Mouse (Mus musculus) limb, embryonic 15.5 days (tissue): ENCODE data around the gene Rita1. TPM values are rescaled to one million over a fixed set of nuclear protein-coding genes. Genes with fewer than 3 reads are reported as not detected.

Source experiments
- ATAC-seq: fragments of 200-750 bp; cut with Nextera tagmentation; 2 replicates; pipeline ENCODE4 v1.8.0; 2017; ENCODE audit warnings: low read depth, moderate TSS enrichment; ENCODE audit not compliant: insufficient number of reproducible peaks, low FRiP score, low TSS enrichment
- H3K27ac ChIP-seq: fragments of 300-500 bp; sonication (generic); 2 replicates; pipeline ENCODE4 v1.5.1; 2015; ENCODE audit warnings: moderate library complexity, mild to moderate bottlenecking, inconsistent platforms
- H3K27me3 ChIP-seq: fragments of 300-500 bp; sonication (generic); 2 replicates; pipeline ENCODE4 v1.6.1; 2015; ENCODE audit warnings: inconsistent platforms
- H3K36me3 ChIP-seq: fragments of 300-500 bp; sonication (generic); 2 replicates; pipeline ENCODE4 v1.6.1; 2015; ENCODE audit warnings: inconsistent platforms
- H3K4me1 ChIP-seq: fragments of 300-500 bp; sonication (generic); 2 replicates; pipeline ENCODE4 v1.6.1; 2015; ENCODE audit warnings: inconsistent platforms
- H3K4me2 ChIP-seq: fragments of 300-500 bp; sonication (generic); 2 replicates; pipeline ENCODE4 v1.6.1; 2015; ENCODE audit warnings: mild to moderate bottlenecking, inconsistent platforms
- H3K4me3 ChIP-seq: fragments of 300-500 bp; sonication (generic); 2 replicates; pipeline ENCODE4 v1.5.1; 2015; ENCODE audit warnings: mild to moderate bottlenecking, inconsistent platforms
- H3K9ac ChIP-seq: fragments of 300-500 bp; sonication (generic); 2 replicates; pipeline ENCODE4 v1.6.1; 2015; ENCODE audit warnings: inconsistent platforms
- H3K9me3 ChIP-seq: fragments of 300-500 bp; sonication (generic); 2 replicates; pipeline ENCODE4 v1.6.1; 2016; ENCODE audit warnings: inconsistent platforms
- WGBS: fragments of 180-500 bp; shearing (Covaris S2); methylation state at CpG from one replicate; pipeline ENCODE4 v1.1.7; 2015; 5-methylcytosine and 5-hydroxymethylcytosine counted together
- polyA plus RNA-seq: library from polyadenylated mRNA; unstranded; fragments of >200 nt; fragmentation: Nextera tagmentation; extraction: Ambion mirVana; gene quantifications from 2 replicates; pipeline ENCODE4 v1.2.1, GENCODE M21; 2015

The Rita1 gene
- polyA plus RNA-seq, 1 experiment from 2014 or later: 13.8 TPM

DNA sequence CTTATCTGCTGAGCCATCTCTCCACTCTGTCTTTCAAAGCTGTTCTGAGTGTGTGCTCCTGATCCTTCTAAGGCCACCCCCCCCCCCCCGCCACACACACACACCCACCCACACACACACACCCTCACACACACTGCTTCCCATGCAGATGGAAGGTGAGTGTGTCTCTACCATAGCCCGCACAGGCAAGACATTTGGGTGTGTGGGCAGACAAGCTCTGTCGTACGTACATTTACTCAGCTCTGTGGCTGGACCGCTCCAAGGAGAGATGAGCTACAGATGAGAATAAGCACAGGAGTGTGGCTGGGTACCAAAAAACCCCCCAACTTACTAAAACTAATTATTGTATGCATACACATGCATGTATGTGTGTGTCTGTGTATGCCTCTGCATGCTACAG lies 61.7 kb downstream of the Rita1 start:
- ATAC-seq: no peak
- no peak overlapping the region for H3K4me2 ChIP-seq
- H3K9ac ChIP-seq: no peak overlapping the region
- no peak overlapping the region for H3K27ac ChIP-seq
- no peaks in the 10 kb centered on the region for H3K27me3 ChIP-seq
- H3K9me3 ChIP-seq: no peaks in the 10 kb centered on the region
- no peak overlapping the region for H3K4me3 ChIP-seq
- H3K36me3 ChIP-seq: peaks cover 71% of the 10 kb centered on the region
- 100% methylated on average over 5 of the region's 5 CpGs for WGBS
- no peaks in the 10 kb centered on the region for H3K4me1 ChIP-seq

DNA sequence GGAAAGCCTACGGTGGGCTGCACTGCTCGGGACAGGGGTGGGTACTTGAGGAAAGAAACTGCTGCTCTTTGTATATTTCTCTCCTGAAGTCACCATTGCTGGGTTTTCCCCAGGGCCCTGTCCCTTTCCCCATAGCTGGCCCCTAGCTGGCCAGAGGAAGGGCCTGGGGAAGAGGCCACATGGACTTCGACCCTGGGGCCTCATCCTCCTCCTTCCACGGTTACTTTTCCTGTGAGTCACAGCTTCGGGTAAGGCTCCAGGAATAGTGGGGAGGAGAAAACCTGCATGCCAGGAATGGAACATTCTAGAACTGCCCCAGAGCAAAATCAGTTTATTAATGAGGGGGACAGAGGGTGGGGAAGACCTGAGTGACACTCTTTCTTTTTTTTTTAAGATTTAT lies 62.3 kb downstream of the Rita1 start:
- Histone ChIP-seq H3K9me3 (no peaks in the 10 kb centered on the region), H3K27me3 (no peaks in the 10 kb centered on the region), H3K36me3 (peaks cover 68% of the 10 kb centered on the region), H3K4me3 (no peak overlapping the region), H3K4me1 (no peaks in the 10 kb centered on the region), H3K4me2 (no peak overlapping the region), H3K9ac (no peak overlapping the region), H3K27ac (no peak overlapping the region)
- 84% methylated on average over 5 of the region's 5 CpGs for WGBS
- no peak for ATAC-seq

DNA sequence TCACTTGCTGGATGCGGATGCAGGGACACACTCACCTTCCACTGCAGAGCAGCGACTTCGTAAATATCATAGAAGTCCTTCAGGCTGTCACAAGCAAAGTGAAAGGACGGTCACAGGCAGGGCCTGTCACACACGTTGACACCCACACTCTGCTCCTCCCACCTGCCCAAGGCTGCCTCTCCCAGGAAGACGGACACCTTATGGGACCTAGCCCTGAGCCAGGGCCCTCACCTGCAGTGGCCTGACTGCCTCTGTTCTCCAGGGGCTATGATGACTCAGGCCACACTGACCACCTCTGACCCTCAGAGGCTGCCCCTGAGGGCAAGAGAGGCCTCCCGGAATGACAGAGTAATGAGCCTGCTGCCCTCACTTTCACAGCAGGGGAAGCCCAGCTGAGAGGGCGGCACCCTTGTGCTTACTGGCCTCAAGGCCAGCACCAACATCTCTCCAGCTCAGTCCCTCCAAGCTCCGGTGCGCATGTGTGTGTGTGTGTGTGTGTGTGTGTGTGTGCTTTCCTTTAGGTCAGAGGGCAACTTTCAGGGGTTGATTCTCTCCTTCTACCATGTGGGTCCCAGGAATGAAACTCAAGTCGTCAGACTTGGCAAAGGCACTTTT lies 64.0 kb downstream of the Rita1 start:
- Histone ChIP-seq H3K9ac (no peak overlapping the region), H3K9me3 (no peaks in the 10 kb centered on the region), H3K4me3 (no peak overlapping the region), H3K27me3 (no peaks in the 10 kb centered on the region), H3K36me3 (peaks cover 65% of the 10 kb centered on the region), H3K4me2 (no peak overlapping the region), H3K4me1 (no peaks in the 10 kb centered on the region), H3K27ac (no peak overlapping the region)
- no peak for ATAC-seq
- WGBS: 69% methylated on average over 11 of the region's 11 CpGs

Other genes with a start within 250 kb of the Rita1 start
- not detected in 2 replicates for gene Lhx5, start 180.9 kb downstream of the Rita1 start, polyA plus RNA-seq
- gene Sdsl, start 139.8 kb downstream of the Rita1 start, polyA plus RNA-seq: 0.57 and 0.95 TPM in 2 replicates
- 0.24 TPM in 1 of 2 replicates, not detected in the other for gene Sds, start 136.1 kb downstream of the Rita1 start, polyA plus RNA-seq
- gene Plbd2, start 109.0 kb downstream of the Rita1 start, polyA plus RNA-seq: 58.9 and 63.4 TPM in 2 replicates
- 12.0 and 13.4 TPM in 2 replicates for gene Slc8b1, start 101.4 kb downstream of the Rita1 start, polyA plus RNA-seq
- gene Tpcn1, start 23.9 kb downstream of the Rita1 start, polyA plus RNA-seq: 25.4 and 25.8 TPM in 2 replicates
- 0.38 TPM in 2 replicates for gene Iqcd, start 23.6 kb downstream of the Rita1 start, polyA plus RNA-seq
- gene Ddx54, start 150 bp upstream of the Rita1 start, polyA plus RNA-seq: 39.4 and 41.7 TPM in 2 replicates
- gene Cfap73, start 21.6 kb upstream of the Rita1 start, polyA plus RNA-seq: not detected in 2 replicates
- gene Rasal1, start 36.2 kb upstream of the Rita1 start, polyA plus RNA-seq: 0.43 and 0.49 TPM in 2 replicates
- gene Dtx1, start 99.3 kb upstream of the Rita1 start, polyA plus RNA-seq: 2.7 and 4.0 TPM in 2 replicates
- gene Oas2, start 137.3 kb upstream of the Rita1 start, polyA plus RNA-seq: 0.32 and 0.44 TPM in 2 replicates
- gene Oas3, start 165.1 kb upstream of the Rita1 start, polyA plus RNA-seq: 0.16 and 0.18 TPM in 2 replicates
- not detected in 2 replicates for gene Oas1e, start 182.9 kb upstream of the Rita1 start, polyA plus RNA-seq
- gene Oas1c, start 199.9 kb upstream of the Rita1 start, polyA plus RNA-seq: 0.17 and 0.35 TPM in 2 replicates
- 0.42 and 1.0 TPM in 2 replicates for gene Oas1f, start 234.8 kb upstream of the Rita1 start, polyA plus RNA-seq
- gene Oas1h, start 248.8 kb upstream of the Rita1 start, polyA plus RNA-seq: not detected in 2 replicates